Mouse (Mus musculus): ENCODE measurements at regions not wholly inside any gene's neighbourhood (a gene's known extent, or its start where the extent isn't known, plus 50 kb on each side); places are given as distances from the start of the nearest gene placed in this dataset.

DNA sequence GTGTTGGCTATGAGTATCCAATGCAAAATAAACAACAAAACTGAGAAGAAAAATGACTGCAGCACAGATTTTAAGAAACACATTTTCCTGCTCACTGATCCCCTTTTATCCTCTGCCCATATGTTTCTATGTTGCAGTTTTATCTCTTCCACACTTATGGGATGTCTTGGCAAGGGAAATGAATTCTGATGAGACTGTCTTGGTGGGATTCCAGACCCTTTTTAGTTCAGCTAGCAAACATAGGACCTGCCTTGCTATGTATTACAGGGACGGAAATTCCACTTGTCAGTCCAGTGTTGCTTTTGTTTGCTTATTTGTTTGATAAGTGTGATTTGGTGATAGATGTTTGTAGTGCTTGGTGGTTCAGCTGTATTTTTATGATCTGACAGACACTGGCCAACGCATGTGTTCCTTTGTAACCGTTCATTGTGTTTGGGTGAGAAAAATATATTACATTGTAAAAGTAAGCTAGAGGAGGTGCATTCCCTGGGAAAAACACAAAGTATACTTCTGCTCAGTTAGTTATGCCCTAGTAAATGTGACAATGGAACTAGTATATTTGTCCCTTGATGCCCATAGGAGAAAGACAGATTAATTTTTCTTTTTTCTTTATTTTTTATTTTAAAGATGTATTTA, 1516.2 kb downstream of the Tbl1xr1 start:
- no peak for DNase-seq (ENCODE audit: low read depth, low spot score)

DNA sequence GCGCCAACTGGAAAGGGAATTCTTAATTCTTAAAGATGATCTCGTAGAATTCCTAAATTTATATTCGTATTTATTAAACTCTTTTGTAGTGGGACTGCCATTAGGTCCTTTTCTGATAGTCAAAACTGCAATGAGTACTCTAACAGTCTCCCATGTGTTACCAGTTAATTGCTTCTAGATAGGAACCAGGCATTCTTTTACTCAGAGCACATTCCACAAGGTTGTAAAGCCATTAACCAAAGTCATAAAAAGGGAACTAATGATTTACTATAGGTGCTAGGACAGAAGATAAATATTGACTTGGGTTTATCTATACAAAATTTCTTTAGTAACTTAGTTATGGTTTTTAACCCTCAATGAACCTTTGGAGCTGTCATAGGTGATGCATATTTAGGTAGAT, 1525.0 kb downstream of the Tbl1xr1 start:
- DNase-seq (ENCODE audit: low read depth, low spot score), result no peak

DNA sequence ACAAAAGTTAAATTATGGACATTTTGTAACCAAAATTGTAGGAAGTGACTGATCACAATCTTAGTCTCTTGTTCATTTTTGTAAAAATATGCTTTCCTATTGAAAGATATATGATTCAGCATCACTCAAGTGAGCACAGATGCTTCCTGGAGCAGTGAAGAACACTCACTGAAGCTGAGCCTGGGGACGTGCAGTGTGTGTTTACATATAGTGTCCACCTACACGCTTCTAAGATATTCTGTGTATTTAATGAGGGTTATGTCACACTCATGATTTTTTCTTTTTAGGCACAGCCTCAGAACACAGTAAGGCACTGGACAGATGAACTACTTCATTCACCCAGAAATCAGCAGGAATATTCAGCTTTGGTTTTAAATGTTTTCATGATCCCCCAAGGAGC, 1533.6 kb downstream of the Tbl1xr1 start:
- DNase-seq (ENCODE audit: low read depth, low spot score), result no peak

DNA sequence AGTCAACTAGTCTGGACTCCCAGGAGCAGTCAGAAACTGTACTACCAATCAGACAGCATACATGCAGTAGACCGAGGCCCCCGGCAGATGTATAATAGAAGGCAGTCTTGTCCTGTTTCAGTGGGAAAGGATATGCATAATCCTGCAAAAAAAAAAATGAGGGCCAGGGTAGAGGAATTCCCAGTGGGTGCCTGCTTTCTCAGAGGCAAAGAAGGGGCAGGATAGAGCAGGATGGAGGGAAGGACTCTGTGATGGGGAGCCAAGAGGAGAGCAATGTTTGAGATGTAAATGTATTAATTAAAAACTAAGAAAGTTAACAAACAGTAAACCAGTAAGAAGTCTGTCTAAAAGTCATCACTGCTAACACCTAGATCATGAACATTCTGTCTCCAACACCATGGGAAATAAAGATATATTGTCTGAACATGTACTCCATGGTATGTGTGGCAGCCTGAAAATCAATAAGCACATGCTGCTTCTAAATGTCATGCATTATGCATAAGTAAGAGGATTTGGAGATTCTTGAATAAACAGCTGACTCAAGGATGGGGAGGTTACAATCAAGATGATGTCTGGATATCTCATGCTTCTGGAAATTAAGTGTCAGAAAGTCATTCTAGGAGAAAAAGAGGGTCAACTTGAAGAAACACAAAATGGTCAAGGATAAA, 1485.3 kb downstream of the Naaladl2 start:
- no peak for DNase-seq (ENCODE audit: low read depth, low spot score)

DNA sequence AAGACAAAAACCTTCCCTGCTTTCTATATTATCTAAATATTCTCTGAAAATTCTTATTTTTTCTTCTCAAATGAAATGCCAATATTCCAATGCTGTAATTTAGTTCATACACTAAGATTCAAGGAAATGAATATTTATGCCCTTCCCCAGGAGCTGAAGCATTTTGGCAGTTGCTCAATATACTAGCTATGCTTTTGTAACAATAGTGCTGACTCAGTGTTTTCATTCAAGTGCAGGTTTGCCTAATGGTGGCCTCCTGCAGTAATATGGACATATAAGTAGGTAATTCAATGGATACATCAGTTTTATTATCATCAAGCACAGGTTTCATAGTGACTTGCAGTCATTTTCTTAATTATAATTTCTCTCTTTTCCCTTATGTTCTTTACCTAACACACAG, 1437.3 kb downstream of the Naaladl2 start:
- no peak for DNase-seq (ENCODE audit: low read depth, low spot score)

All from R1 (cell line).